Mouse (Mus musculus) cerebellum, adult 18-20 months (tissue): ENCODE data around the gene Pold2.
A peak's percentile ranks its signal among the peaks of the same experiment; 100 is the strongest.

Source experiments
- DNase-seq, 2 experiments: peaks; one replicate each; pipeline ENCODE4 v3.0.0; 2021

Gene Pold2

DNA sequence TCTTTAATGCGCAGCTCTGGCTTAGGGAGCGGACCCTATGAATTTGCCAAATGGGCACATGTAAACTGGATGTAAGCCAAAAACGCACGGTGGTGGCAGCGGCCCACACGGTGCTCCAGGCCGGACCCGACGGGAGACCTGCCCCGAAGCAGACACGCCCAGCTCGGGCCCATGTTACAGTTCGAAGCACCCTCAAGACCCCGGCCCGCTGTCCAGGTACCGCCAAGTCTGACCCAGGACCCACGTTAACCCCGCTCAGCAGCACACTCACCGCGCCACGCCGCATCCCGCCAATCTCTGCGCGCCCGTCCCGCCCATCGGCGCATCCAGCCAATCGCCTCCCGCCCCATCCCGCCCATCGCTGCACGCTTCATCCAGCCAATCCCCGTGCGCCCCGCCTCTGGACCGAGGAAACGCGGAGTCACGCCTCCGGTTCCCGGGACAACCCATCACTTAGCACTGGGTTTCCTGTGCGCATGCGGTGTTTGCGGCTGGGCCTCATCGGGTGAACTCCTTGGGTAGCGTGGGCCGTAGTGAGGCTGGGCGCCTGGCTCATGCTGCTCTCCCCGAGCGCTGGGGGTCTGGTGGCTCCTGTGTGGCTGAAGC, at the start of gene Pold2:
TSS of gene Pold2 (minus strand) at position 372 of the 606 bp plus-strand sequence.
- peak; percentile 96 to 99 for DNase-seq

DNA sequence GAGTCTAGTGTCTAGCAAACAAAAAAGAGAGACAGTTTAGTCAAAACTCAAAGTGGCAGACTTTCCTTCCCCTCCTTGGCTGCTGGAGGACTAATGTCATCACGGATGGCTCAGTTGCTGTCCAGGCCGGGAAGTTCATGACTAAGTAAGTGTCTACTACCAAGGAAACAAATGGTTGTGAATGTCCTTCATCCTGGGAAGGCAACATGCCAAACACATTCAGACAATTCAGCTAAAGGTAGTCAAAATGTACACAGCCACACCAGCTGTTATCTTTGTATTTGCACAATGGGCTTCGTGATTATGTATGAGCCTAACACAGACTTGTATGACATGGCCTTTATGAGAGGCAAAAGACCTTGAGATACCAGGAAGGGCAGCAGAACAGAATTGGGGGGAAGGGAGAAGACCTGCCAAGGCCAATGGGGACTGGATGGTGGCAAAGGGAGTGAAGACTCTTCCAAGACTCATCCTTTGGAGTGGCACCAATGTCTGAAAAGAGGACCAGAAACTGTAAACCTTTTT, 48.7 kb upstream of the Pold2 start:
- no peak for DNase-seq

DNA sequence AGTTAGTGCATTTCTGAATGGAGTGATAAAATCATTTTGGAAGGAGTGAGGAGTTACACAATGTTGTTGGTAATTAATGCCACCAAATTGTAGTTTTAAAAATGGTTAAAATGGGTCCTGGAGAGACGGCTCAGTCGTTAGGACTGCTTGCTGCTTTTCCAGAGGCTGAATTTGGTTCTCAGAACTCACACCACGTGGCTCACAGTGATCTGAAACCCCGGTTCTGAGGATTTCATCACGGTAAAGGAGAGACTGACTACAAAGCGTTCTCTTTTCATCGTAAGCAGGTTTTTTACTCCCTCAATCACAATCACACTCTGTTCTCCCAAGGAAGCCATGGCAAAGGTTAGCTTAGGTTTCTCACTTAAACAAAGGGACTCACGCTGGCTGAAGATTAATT, 46.6 kb upstream of the Pold2 start:
- DNase-seq, result no peak

DNA sequence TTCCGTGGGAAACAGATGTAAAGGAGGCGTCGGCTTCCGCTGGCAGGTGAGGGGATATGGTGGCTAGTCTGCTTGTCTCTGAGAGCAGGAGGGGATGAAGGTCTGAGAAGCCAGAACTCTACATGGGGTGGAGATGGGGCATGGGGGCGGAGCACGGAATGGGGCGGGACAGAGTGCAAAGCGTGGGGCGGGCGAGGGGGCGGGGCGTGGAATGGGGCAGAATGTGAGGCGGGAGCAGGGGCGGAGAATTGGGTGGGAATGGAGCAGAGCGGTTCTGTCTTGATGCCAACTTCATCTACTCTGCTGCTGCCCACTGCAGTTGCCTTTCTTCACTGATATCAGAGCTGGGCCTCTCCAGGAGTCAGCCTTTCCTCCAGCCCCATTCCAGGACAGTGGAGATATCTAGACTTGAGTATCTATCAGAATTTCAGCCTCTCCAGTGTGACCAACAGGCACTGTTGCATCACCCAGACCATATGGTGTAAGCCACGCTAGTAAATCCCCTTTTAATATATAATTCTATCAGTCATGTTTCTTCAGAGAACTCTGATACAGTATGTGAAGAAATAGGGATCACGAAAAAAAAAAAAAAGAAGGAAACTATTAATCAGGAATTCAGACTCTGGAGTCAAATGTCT, 42.4 kb upstream of the Pold2 start:
- DNase-seq, result no peak

DNA sequence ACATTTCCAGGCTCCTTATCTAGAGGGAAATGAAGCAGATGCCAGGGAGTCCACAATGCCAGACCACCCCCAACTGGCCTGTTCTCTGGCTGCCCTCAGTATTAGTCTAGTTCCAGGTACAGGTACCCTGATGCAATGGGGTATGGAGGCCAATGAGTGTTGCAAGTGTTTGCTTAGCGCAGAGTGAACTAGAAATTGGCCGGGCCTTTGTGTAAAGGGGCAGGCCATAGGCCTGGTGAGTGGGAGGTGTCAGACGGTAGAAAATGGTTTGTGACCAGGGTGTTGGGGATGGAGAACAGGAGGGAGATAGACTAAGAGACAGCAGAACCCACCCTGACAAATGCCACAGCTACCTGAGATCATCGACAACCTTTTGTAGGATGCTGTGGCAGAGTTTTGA, 41.5 kb upstream of the Pold2 start:
- no peak for DNase-seq

DNA sequence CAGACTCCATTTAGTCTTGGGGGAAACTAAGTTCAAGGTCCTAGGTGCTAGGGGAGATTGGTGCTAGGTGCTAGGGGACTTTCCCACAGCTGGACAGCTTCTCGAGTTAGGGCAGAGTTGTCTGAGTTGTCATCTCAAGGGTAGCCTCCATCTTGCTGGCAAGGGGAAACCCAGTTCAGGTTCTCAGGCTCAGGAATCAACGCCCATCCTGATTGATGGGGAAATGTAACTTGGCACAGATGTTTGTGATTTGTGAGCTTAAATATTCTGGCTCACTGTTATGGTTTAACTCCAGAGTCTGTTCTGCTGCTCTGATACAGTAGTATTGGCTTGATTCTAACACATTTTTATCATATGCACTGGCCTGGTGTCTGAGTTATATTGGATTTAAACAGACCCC, 40.0 kb upstream of the Pold2 start:
- no peak for DNase-seq

DNA sequence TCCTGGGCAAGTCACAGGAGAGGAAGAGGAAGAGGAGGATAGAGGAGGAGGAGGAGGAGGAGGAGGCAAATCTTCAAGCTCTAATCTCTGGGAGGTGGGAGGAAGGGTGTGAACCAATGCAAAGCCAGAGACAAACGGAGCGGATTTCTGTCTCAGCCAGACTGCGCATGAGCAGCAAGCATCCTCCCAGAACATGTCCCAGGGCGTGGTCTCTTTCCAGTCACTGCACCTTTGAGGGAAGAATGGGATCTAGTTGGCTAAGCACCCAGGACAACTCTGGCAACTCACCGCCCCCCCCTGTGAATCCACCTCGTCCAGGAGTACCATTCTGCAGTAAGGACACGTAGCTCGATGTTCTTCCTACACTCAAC, 38.1 kb upstream of the Pold2 start:
- peak; percentile 59 to 61 for DNase-seq

DNA sequence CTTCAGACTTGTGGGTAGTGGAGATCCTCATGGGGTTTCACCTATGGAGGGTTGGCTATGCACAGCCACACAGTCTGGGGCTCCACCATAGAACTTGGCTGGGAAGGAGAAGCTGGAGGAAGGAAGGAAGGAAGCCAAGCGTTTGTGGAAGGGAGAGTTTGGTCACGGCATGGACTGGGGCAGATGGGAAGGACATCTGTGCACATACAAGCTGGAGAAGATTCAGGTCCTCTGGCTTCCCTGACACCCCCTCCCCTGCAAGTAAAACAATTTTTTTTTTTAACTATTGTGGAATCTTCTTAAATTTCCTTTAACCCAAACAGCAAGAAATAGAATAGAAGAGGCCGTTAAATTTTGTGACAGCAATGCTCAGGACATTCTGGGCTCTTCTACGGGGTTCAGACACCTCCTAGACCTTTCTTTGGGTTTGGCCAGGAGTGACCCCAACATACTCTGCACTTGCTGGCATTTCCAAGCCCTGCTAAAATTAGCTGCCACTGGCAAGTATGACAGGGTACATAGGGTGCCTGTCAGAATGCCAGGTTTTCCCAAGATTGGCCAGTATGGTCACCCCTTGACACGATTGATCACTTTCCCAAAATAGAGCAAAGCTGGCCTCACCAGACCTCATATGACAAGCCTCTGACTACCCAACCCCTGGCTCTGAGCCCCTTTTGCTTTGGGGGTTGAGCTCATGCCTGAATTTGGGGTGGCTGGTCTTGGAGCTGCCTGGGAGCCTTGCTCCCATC, 37.5 kb upstream of the Pold2 start:
- peak; percentile 47 to 52 for DNase-seq

DNA sequence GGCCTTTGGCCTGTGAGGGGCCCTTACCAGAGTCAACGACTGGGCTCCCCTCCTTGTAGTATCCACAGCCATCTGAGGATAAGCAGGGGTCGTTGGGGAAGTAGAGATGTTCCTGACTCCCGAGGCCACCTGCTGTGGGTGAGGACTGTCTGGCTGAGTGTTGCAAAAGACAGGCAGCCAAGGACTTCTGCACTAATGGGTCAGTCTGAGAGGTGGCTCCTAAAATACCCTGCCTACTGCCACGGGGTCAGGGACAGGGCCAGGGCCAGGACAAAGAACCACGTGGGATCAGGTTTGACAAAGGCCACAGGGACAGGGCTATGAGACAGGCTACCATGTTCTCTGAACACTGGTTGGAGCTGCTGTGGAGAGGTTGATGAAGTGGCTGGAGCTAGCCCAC, 36.8 kb upstream of the Pold2 start:
- no peak for DNase-seq

DNA sequence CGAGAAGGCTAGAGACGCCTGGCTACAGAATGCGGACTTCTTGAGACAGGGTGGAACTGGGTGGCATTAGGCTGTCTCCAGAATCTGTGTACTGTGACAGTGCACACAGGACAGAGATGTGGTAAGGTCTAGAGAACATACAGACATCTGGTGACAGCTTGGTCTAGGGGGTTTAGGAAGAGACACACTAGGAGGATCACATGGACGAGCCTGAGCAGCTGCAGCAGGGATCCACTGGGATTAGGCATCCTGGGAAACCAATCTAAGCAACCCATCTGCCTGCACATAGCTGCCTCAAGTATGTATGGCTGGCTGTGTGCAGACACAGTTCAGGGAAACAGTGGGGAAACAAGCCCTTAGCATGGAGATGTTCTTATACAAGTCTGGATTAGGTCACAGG, 35.8 kb upstream of the Pold2 start:
- no peak for DNase-seq

DNA sequence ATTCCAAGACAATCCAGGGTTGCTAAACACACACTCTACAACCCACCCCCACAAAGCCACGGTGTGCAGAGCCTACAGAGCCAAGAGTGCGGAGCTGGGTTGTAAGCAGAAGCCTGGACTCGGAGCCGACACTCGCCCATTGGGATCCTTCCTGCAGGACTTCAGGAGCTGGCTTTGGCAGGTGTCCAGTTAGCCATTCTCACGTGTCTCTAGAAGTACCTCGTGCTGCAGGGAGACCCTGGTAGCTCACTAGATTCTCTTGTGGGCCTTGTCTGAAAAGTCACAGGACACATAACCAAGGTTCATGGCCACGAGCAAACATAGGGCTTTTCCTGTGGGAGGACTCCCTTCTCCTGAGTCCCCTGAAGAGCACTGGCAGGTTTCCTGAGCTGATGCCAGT, 35.2 kb upstream of the Pold2 start:
- peak in 1 of 2 experiments; percentile 40 for DNase-seq

DNA sequence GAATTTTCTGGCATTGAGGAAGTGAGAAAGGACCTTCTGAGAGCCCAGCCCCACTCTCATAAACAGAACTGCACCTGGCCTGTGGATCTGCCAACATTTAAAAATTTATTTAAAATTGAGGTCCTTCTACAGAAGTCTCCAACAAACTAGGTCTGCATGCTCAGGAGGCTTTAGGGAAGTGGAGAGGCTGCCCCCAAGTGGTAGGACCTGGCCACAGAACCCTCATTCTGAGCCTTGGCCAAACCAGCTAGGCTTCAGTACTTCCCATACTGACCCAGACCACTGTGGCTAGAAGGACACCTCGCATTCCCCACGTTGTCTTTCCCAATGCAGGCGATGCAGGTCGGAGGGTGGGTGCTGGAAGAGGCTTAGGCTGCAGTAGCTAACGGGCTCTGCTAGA, 34.5 kb upstream of the Pold2 start:
- peak; percentile 83 for DNase-seq

DNA sequence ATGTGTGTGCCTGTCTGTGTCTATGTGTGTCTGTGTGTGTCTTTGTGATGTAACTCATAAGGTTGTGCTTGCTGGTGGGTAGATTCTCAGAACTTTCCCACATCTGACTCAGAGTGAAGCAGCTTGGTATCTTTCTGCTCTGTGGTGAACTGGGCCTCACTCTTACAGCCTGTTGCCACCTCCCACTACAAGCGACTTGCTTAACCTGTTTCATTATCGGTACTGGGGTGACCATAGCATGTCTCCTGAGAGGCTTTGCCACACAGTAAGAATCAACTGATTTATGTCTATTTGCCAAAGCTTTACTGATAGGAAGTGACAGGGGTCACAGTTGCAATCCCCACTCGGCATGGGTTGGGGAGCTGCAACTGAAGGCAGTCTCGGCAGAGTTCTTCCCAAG, 30.6 kb upstream of the Pold2 start:
- no peak for DNase-seq

DNA sequence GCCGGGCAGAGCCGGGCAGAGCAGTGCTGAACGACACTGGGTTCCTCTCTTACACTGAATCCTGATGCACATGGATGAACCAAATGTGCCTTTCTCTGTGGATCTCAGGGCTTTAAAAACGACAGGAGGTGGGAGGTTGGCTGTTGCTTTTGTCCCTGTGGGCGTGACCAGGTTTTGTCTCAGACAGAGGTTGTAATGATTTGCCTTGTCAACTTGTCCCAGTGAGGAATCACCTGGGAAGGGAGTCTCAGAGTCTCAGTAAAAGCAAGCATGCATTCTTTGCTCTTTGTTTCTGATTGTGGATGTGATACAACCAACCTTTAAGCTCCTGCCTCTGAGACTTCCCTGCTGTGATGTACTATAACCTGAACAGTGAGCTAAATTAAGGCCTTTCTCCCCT, 29.0 kb upstream of the Pold2 start:
- DNase-seq, result no peak

DNA sequence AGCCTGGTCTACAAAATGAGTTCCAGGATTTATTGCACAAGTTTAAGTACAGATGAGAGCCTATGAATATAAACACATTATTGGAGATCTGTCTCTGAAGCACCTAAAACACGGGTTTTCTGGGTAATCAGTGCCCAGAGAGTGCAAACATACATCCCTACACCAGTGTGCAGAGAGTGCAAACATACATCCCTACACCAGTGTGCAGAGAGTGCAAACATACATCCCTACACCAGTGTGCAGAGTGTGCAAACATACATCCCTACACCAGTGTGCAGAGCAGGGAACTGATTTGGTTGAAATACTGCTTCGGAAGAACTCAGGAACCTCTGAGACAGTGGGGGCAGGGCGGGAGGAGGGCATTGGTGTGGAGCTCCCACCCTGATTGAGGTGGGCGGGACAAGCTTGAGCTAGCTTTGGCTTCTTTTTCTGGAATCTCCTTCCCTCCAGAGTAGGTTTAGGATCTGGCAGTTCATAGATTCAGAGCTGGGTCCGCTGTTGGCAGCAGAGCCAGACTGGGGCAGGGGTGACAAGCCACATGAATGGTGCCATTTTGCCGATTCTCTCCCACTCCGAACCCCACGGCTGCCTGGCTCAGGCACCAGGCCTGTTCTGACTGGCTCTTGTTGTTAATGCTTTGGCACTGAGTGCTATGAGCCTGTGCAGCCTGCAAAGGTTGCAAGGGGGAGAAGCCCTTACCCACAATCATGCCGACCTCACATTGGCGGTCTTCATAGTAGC, 27.9 kb upstream of the Pold2 start:
- no peak for DNase-seq

DNA sequence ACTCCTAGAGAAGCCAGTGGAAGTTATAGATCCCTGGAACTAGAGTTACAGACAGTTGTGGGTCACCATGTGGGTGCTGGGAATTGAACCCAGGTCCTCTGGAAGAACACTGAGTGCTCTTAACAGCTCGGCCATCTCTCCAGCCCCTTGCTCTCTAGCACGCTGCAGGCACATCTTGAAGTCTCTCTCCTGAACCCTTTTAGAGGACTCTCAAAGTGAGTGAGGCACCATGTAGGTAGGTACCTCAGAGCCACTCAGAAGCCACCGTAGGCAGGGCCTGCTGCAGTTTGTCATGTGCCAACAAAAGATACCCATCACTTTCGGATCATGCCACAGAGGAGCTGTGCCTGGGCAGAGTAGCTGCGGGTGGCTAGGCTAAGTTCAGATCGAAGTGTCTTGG, 26.8 kb upstream of the Pold2 start:
- no peak for DNase-seq

DNA sequence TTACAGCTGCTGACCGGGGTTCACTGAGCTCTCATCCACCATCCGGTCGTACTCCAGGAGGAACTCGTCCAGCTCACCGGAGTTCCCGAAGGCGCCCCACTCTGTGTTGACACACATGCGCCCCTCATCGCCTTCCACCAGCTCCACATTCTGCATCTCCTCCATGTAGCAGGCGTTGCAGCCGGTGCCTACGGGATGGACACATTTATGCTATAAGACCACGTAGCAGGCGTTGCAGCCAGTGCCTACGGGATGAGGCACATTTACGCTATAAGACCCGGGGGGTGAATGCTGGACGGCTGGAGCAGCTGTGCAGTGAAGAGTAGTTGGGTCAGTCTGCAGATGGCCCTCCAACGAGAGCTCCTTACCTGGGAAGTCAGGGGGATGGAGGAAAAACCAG, 26.3 kb upstream of the Pold2 start:
- DNase-seq, result no peak

DNA sequence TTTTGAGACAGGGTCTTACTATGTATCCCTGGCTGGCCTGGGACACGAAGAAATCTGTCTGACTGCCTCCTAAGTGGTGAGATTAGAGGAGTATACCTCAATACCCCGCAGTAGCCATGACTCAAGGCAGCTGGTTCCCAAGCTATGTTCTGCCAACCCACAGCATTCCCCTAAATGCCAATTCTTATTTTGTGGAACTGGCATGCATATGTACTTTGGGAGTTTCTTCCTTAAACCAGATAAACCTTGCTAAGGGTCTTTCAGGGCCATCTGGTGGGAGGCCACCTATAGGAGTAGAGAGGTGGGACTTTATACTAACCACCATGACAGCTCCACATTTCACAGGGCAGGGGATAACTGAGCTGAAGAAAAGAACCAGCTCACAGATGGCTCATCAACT, 25.8 kb upstream of the Pold2 start:
- no peak for DNase-seq

DNA sequence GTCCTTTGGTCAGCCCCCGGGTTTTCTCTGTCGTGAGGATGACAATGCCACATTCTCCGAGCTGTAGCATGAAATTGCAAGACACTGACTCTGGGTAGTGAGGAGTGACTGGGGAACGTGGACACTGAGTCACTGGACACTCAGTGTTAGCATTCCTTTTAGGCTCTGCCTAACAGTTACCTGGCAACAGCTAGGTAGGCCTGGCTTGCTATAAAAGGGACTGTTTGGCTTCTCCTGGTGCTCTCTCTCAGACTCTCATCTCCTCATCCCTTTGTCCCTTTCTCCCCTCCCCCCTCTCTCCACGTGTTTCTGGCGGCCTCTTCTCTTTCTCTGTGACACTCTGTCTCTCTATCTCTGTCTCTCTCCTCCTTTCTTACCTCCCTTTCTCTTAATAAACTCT, 24.3 kb upstream of the Pold2 start:
- no peak for DNase-seq

DNA sequence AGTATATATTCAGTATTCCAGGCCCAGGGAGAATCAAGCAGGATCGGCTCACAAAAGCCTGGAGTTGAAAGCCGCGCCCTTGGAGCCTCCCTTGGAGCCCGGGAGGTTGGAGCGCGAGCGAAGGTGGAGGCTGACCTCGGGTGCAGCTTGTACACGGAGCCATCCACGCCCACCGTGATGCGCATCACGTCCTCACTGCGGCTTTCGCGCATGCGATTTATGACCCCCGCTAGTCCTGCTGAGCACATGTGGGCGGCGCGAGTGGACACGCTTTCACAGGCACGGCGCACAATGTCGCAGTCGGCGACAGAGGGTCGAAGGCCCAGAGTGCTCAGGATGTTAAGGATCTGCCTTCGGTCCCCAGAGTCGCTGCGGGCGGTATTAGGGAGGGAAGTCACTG, 23.9 kb upstream of the Pold2 start:
- peak; percentile 44 to 45 for DNase-seq

DNA sequence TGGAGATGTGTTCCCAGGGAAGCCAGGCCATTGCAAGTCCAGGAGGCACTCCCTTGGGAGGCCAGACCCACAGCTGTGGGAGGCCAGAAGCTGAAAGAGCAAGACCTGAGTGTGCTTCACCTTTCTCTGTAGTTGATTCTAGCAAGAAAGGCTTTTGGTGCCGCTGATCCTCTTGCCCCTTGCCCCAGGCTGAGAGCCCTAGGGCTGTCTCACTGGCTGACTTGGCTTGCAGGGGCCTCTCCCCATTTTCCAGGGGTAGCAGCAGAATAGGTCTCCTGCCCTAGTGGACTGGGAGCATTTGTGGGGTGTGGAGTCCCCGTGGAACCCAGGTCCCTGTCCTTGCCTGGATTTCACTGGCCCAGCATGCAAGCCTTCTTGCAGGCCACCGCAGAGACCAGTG, 23.2 kb upstream of the Pold2 start:
- DNase-seq, result no peak

DNA sequence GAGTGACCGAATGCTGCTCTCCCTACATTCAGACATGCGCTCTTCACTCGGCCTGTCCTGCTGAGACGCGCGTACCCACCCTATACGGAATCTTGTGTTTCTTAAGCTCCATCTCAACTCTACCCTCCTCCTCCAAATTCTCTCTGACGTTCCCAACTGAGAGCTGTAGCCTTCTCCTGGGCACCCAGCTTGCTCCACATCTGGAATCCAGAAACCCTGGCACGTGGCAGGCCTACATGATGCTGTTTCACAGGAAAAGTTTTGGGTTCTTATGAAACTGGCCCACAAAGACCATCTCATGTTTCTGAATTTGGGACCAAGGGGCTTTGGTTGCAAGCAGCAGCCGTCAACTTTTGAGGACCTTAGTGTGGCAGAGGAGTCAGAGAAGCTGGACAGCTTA, 21.2 kb upstream of the Pold2 start:
- DNase-seq, result no peak

DNA sequence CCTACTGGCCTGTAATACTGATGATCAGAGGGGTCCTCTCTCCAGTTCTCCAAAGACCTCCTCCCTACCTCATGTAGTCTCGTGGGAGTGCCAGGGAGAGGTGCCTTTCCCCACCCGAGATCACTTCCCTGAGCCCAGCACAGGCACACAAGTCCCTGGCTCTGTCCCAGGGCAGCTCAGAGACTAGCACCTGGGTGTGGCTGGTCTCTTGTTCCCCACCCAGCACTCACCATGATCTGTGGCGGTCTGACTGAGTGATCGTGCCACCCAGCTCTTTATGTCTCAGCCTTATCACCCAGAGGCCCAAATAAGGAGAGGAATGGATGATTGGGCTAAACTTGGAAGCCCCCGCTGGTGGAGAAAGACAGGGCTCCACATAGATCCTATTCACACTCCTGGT, 20.4 kb upstream of the Pold2 start, which contains the start of gene Myl7:
TSS of gene Myl7 (minus strand) at position 252 of the 400 bp plus-strand sequence.
- no peak for DNase-seq
